Mouse (Mus musculus): ENCODE data around the gene Prkag2. TPM values are rescaled to one million over a fixed set of nuclear protein-coding genes. Genes with fewer than 3 reads are reported as not detected.
A peak's percentile ranks its signal among the peaks of the same experiment; 100 is the strongest.

Prkag2 gene
- polyA plus RNA-seq, 1 experiment from 2014 or later, result 109 TPM

GRCm38 (mm10) chr5:24956891-24957290 is 143.6 kb downstream of the Prkag2 start:
- no peak overlapping the region for H3K4me2 ChIP-seq (ENCODE audit: low read length)
- peaks cover 7% of the 10 kb centered on the region for H3K4me1 ChIP-seq (replicated peaks; ENCODE audit: control insufficient read depth, insufficient read depth, low read length)
- H3K4me3 ChIP-seq (replicated peaks; ENCODE audit: low read length), result no peak overlapping the region
- H3K27me3 ChIP-seq (replicated peaks; ENCODE audit: control insufficient read depth, insufficient read depth, low read length), result no peaks in the 10 kb centered on the region
- ATAC-seq, result no peak
- no peaks in the 10 kb centered on the region for H3K9me3 ChIP-seq (ENCODE audit: control insufficient read depth, low read length)
- H3K27ac ChIP-seq (ENCODE audit: low read length), result no peak overlapping the region
- no peaks in the 10 kb centered on the region for H3K36me3 ChIP-seq (ENCODE audit: control insufficient read depth, insufficient read depth)
- no peak overlapping the region for H3K9ac ChIP-seq (replicated peaks; ENCODE audit: low read depth, low read length)
- WGBS, result 89% methylated on average over 7 of the region's 7 CpGs

DNA sequence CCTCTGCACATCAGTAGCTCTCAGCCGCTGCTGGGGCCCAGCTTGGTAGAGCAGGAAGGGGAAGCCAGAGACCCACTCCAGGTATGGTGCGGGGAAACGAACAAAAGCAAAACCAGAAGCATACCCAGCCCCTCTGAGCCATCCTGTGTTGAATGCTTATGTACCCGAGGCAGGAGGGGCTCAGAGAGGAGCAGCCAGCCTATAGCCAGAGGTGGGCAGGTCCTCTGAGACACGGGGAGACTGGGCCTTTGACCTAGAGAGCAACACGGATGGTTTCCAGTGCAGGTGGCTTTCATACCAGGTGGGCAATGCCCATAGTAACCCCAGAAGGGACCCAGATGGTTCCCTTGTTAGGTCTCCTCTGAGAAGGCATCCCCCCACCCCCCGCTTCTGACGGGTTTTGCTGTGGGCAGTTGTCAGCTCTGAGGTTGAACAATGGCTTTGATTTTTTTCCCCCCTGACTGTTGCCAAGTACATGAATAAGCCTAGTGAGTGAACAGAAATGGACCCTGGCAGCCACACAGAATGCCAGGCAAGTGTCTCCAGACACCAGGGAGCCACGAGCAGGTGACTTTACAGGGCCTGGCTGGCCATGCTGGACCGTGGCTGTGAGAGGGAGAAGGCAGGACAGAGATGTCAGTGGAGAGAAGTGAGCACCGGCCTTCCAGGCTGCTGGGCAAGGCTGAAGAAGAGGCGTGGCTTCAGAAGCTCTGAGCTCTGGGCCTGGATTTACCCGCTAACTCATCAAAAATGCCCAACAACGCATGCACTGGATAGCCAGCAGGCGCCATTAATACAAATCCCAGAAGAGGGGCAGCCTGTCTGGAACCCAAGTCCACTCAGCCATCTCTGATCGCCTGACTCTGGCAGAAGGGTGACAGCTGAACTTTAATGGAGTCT is 147.3 kb downstream of the Prkag2 start:
- H3K4me3 ChIP-seq (replicated peaks; ENCODE audit: low read length), result no peak overlapping the region
- peak; percentile 45 for ATAC-seq
- H3K27ac ChIP-seq (ENCODE audit: low read length), result no peak overlapping the region
- H3K9ac ChIP-seq (replicated peaks; ENCODE audit: low read depth, low read length), result no peak overlapping the region
- no peaks in the 10 kb centered on the region for H3K36me3 ChIP-seq (ENCODE audit: control insufficient read depth, insufficient read depth)
- 58% methylated on average over 16 of the region's 16 CpGs for WGBS
- H3K9me3 ChIP-seq (ENCODE audit: control insufficient read depth, low read length), result no peaks in the 10 kb centered on the region
- no peaks in the 10 kb centered on the region for H3K27me3 ChIP-seq (replicated peaks; ENCODE audit: control insufficient read depth, insufficient read depth, low read length)
- H3K4me2 ChIP-seq (ENCODE audit: low read length), result no peak overlapping the region
- H3K4me1 ChIP-seq (replicated peaks; ENCODE audit: control insufficient read depth, insufficient read depth, low read length), result peaks cover 7% of the 10 kb centered on the region

- Histone ChIP-seq H3K27me3 (replicated peaks; ENCODE audit: control insufficient read depth, insufficient read depth, low read length) (no peaks in the 10 kb centered on the region), H3K4me2 (ENCODE audit: low read length) (no peak overlapping the region), H3K36me3 (ENCODE audit: control insufficient read depth, insufficient read depth) (no peaks in the 10 kb centered on the region), H3K4me1 (replicated peaks; ENCODE audit: control insufficient read depth, insufficient read depth, low read length) (peaks cover 7% of the 10 kb centered on the region), H3K9me3 (ENCODE audit: control insufficient read depth, low read length) (no peaks in the 10 kb centered on the region), H3K27ac (ENCODE audit: low read length) (no peak overlapping the region), H3K9ac (replicated peaks; ENCODE audit: low read depth, low read length) (no peak overlapping the region), H3K4me3 (replicated peaks; ENCODE audit: low read length) (no peak overlapping the region)
- 72% methylated on average over 6 of the region's 6 CpGs for WGBS
- no peak for ATAC-seq
Measured at GRCm38 (mm10) chr5:24952212-24952611, 148.2 kb downstream of the Prkag2 start.

DNA sequence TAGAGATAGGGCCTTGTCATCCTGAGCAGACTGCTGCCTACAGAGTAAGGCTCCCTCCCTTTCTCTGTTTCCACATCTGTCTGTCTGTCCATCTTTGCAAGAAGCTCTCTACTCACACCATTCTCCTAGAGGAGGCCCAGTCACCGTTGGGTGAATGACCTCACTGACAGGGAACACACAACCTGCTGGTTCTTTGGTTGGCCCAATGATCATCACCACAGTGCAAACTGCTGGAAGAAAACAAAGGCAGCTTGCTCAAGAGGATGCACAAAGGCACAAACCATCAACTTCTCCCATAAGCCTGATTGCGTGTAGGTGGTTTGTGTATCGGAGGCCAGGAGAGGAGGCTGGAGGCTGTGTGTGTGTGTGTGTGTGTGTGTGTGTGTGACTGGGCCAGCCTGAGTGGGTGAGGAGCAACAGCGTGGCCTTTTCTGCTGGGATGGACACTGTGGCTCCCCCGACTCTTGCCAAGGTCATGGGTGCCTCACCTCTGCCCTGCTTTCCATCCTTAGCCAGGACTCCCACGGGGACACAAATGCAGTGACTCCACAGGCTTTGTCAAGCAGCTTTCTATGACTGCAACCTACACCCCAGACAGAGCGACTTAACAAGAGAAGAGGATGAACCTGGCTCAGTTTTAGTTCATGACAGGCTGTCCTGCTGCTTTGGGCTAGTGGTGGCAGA is 149.4 kb downstream of the Prkag2 start:
- Histone ChIP-seq H3K9me3 (ENCODE audit: control insufficient read depth, low read length) (no peaks in the 10 kb centered on the region), H3K27ac (ENCODE audit: low read length) (no peak overlapping the region), H3K36me3 (ENCODE audit: control insufficient read depth, insufficient read depth) (no peaks in the 10 kb centered on the region), H3K4me2 (ENCODE audit: low read length) (no peak overlapping the region), H3K27me3 (replicated peaks; ENCODE audit: control insufficient read depth, insufficient read depth, low read length) (no peaks in the 10 kb centered on the region), H3K4me1 (replicated peaks; ENCODE audit: control insufficient read depth, insufficient read depth, low read length) (peaks cover 7% of the 10 kb centered on the region), H3K9ac (replicated peaks; ENCODE audit: low read depth, low read length) (no peak overlapping the region), H3K4me3 (replicated peaks; ENCODE audit: low read length) (no peak overlapping the region)
- WGBS, result 85% methylated on average over 7 of the region's 7 CpGs
- ATAC-seq, result no peak

DNA sequence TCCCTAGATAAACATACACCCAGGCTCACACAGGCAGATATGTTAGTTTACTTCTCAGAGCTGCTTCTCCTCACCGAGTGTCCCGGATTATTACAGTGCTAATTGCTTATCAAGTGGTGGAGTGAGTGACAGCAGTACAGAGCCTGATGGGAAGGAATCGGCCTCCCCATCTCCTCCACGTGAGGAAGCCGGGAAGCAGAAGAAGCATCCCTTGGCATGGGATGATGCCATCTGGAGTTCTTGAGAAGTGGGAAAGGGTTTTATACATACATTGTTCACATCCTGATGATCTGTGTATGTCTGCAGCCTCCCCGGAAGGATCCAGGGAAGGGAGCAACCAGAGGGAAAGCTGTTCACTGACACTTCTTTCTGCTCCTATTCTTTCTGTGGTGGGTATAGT is 150.4 kb downstream of the Prkag2 start:
- Histone ChIP-seq H3K4me3 (replicated peaks; ENCODE audit: low read length) (no peak overlapping the region), H3K4me1 (replicated peaks; ENCODE audit: control insufficient read depth, insufficient read depth, low read length) (peaks cover 7% of the 10 kb centered on the region), H3K9me3 (ENCODE audit: control insufficient read depth, low read length) (no peaks in the 10 kb centered on the region), H3K27me3 (replicated peaks; ENCODE audit: control insufficient read depth, insufficient read depth, low read length) (no peaks in the 10 kb centered on the region), H3K36me3 (ENCODE audit: control insufficient read depth, insufficient read depth) (no peaks in the 10 kb centered on the region), H3K27ac (ENCODE audit: low read length) (no peak overlapping the region), H3K4me2 (ENCODE audit: low read length) (no peak overlapping the region), H3K9ac (replicated peaks; ENCODE audit: low read depth, low read length) (no peak overlapping the region)
- peak; percentile 39 for ATAC-seq
- WGBS, result 49% methylated on average over 6 of the region's 6 CpGs

DNA sequence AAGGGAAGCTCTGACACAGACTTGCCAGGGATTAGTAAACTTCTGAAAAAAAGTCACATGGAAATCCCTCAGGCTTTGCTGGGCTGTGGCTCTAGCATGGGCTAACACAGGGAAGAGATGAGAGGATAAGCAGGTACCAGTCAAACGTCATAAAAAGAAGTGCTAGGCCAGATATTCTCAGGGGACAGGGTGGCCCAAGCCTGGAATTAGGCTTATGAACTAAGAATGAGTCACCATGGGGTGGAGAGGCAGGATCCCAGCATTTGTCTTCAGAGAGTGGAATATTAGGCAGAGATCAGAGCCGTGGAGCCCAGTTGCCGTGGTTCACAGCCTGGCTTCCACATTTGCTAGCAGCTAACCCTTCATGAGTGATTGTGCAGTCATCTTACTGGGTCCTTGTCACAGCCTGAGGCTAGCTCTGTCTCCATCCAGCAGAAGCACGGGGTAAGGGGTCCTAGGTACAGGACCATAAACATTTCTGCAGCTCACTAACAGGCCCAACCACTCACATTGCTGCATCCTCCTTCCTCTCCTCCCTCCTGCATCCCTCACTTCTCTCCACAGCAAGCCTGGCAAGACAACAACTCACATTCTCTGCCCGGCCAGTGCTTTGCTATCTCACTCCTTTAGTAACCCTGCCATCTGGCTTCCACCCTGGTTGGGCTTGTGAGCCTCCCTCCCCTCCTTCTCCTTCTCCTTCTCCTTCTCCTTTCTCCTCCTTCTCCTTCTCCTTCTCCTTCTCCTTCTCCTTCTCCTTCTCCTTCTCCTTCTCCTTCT is 162.2 kb downstream of the Prkag2 start:
- Histone ChIP-seq H3K9me3 (ENCODE audit: control insufficient read depth, low read length) (no peaks in the 10 kb centered on the region), H3K9ac (replicated peaks; ENCODE audit: low read depth, low read length) (no peak overlapping the region), H3K27me3 (replicated peaks; ENCODE audit: control insufficient read depth, insufficient read depth, low read length) (no peaks in the 10 kb centered on the region), H3K4me3 (replicated peaks; ENCODE audit: low read length) (no peak overlapping the region), H3K4me1 (replicated peaks; ENCODE audit: control insufficient read depth, insufficient read depth, low read length) (no peaks in the 10 kb centered on the region), H3K27ac (ENCODE audit: low read length) (no peak overlapping the region), H3K4me2 (ENCODE audit: low read length) (no peak overlapping the region), H3K36me3 (ENCODE audit: control insufficient read depth, insufficient read depth) (no peaks in the 10 kb centered on the region)
- WGBS, result 67% methylated on average over 5 of the region's 5 CpGs
- no peak for ATAC-seq

DNA sequence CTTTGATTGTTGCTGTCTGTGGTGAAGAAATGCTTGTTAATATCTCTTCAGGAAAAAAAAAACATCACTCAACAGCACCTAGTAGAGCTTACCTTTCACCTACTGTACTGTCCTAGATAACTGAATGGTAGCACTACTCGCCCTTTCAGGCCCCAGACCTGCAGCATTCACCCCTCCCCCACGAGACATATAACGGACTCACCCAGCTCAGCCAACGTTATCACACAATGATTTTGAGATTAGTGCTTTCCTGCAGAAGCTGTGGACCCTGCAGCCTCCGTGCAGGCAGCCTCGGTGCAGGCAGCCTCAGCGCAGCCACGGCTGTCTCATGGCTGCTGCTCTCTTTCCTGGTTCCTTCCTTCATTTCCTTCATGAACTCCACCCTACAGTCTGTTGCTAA is 164.0 kb downstream of the Prkag2 start:
- no peaks in the 10 kb centered on the region for H3K36me3 ChIP-seq (ENCODE audit: control insufficient read depth, insufficient read depth)
- H3K27ac ChIP-seq (ENCODE audit: low read length), result no peak overlapping the region
- no peaks in the 10 kb centered on the region for H3K4me1 ChIP-seq (replicated peaks; ENCODE audit: control insufficient read depth, insufficient read depth, low read length)
- no peaks in the 10 kb centered on the region for H3K27me3 ChIP-seq (replicated peaks; ENCODE audit: control insufficient read depth, insufficient read depth, low read length)
- WGBS, result 81% methylated on average over 8 of the region's 8 CpGs
- no peak for ATAC-seq
- no peak overlapping the region for H3K9ac ChIP-seq (replicated peaks; ENCODE audit: low read depth, low read length)
- H3K4me3 ChIP-seq (replicated peaks; ENCODE audit: low read length), result no peak overlapping the region
- H3K4me2 ChIP-seq (ENCODE audit: low read length), result no peak overlapping the region
- H3K9me3 ChIP-seq (ENCODE audit: control insufficient read depth, low read length), result no peaks in the 10 kb centered on the region

DNA sequence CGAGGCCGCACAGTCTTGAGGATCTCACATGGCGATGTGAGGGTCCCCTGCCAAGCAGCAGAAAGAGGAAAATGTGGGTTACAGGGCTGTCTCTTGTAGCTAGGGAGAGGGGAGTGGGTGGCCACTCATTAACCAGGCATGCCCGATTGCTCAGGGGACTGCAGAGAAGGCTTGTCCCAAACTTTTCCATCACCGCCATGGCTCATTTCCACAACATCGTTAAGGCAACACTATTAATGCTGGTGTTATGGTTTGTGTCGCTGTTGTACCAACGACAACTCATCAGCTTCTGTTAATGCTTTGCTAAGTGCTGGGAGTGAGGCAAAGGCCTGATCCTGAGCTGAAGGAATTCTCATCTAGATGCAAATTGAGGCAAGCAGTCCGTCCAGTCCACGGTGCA is 165.0 kb downstream of the Prkag2 start:
- H3K27me3 ChIP-seq (replicated peaks; ENCODE audit: control insufficient read depth, insufficient read depth, low read length), result no peaks in the 10 kb centered on the region
- WGBS, result 46% methylated on average over 10 of the region's 10 CpGs
- no peak overlapping the region for H3K27ac ChIP-seq (ENCODE audit: low read length)
- no peaks in the 10 kb centered on the region for H3K9me3 ChIP-seq (ENCODE audit: control insufficient read depth, low read length)
- H3K36me3 ChIP-seq (ENCODE audit: control insufficient read depth, insufficient read depth), result no peaks in the 10 kb centered on the region
- no peak overlapping the region for H3K4me3 ChIP-seq (replicated peaks; ENCODE audit: low read length)
- H3K4me1 ChIP-seq (replicated peaks; ENCODE audit: control insufficient read depth, insufficient read depth, low read length), result no peaks in the 10 kb centered on the region
- H3K9ac ChIP-seq (replicated peaks; ENCODE audit: low read depth, low read length), result no peak overlapping the region
- ATAC-seq, result no peak
- no peak overlapping the region for H3K4me2 ChIP-seq (ENCODE audit: low read length)

DNA sequence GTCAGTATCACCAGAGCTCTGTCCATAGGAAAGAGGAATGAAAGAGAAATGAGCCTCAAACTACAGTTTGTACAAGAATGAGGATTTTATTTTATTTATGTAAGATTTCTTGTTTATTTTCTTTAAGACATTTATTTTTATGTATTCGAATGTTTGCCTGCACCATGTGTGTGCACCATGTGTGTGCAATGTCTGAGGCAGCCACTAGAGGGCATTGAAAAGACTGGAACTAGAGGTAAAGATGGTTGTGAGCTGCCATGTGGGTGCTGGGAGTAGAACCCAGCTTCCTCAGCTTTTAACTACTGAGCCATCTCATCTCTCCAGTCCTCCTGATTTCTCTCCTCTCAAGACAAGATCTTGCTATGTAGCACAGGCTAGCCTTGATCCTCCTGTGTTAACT is 166.7 kb downstream of the Prkag2 start:
- no peak for ATAC-seq
- no peak overlapping the region for H3K4me3 ChIP-seq (replicated peaks; ENCODE audit: low read length)
- H3K36me3 ChIP-seq (ENCODE audit: control insufficient read depth, insufficient read depth), result no peaks in the 10 kb centered on the region
- no peak overlapping the region for H3K4me2 ChIP-seq (ENCODE audit: low read length)
- H3K9me3 ChIP-seq (ENCODE audit: control insufficient read depth, low read length), result no peaks in the 10 kb centered on the region
- no peak overlapping the region for H3K9ac ChIP-seq (replicated peaks; ENCODE audit: low read depth, low read length)
- H3K27me3 ChIP-seq (replicated peaks; ENCODE audit: control insufficient read depth, insufficient read depth, low read length), result no peaks in the 10 kb centered on the region
- H3K4me1 ChIP-seq (replicated peaks; ENCODE audit: control insufficient read depth, insufficient read depth, low read length), result no peaks in the 10 kb centered on the region
- no peak overlapping the region for H3K27ac ChIP-seq (ENCODE audit: low read length)
- 100% methylated on average over 1 of the region's 1 CpGs for WGBS

Measured in forebrain, embryonic 16.5 days (tissue).